Mouse (Mus musculus) G1E (cell line): ENCODE measurements at regions not wholly inside any gene's neighbourhood (a gene's known extent, or its start where the extent isn't known, plus 50 kb on each side); places are given as distances from the start of the nearest gene placed in this dataset.

ENCODE experiments used
- CTCF ChIP-seq: IDR thresholded peaks from 2 replicates; pipeline ENCODE4 v1.5.1; 2012; ENCODE audit warnings: low read depth, low read length, inconsistent platforms, mixed read lengths
- GATA1 ChIP-seq: IDR thresholded peaks from 2 replicates; pipeline ENCODE4 v1.6.1; 2012; ENCODE audit warnings: borderline replicate concordance, low read length, inconsistent platforms, mixed read lengths
- GATA2 ChIP-seq: IDR thresholded peaks from 2 replicates; pipeline ENCODE4 v1.6.1; 2012; ENCODE audit warnings: low read depth, low read length, inconsistent platforms, borderline replicate concordance
- POLR2AphosphoS5 ChIP-seq: IDR thresholded peaks from 2 replicates; pipeline ENCODE4 v1.6.1; 2012; ENCODE audit warnings: low read depth, low read length, inconsistent platforms; ENCODE audit not compliant: insufficient replicate concordance
- TAL1 ChIP-seq: conservative IDR thresholded peaks from 2 replicates; pipeline ENCODE4 v1.6.1; 2012; ENCODE audit warnings: low read depth, low read length, inconsistent platforms, mixed read lengths

DNA sequence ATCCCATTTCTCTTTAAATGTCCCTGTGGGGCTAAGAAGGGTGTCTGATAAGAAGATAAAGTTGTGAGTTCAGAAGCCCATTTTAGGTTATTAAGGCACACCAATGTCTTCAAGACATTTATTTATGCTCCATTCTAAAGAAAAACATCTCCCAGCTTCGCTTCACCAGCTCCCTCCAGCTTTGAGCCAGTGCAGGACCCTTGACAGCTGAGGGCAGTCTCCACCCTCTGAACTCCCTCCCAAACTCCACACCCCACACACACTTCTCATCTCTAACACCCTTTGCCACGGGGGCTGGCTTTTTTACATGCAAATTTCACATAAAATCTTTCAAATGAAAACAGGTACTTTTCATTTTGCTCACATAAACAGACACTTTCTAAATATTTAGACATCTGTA is 527.3 kb downstream of the Insc start:
- no peak for TF ChIP-seq CTCF
- TF ChIP-seq POLR2AphosphoS5 = no peak
- TF ChIP-seq GATA1 = no peak
- TF ChIP-seq TAL1 = no peak
- no peak for TF ChIP-seq GATA2
